Mouse (Mus musculus) cerebellum, adult 8-10 months (tissue): ENCODE measurements around the gene Anapc5.

Experiments
- DNase-seq: peaks from one replicate; pipeline ENCODE4 v3.0.0; 2022

Gene Anapc5

GRCm38 (mm10) chr5:122820777-122821523, at the start of gene Anapc5:
Anapc5 (minus strand) TSS chr5:122821339.
- DNase-seq = peak; percentile 90

GRCm38 (mm10) chr5:122863053-122863452, 41.9 kb upstream of the Anapc5 start:
- no peak for DNase-seq

- DNase-seq = no peak
Measured at GRCm38 (mm10) chr5:122855858-122856257, 34.7 kb upstream of the Anapc5 start.

GRCm38 (mm10) chr5:122852611-122853010, 31.5 kb upstream of the Anapc5 start:
- DNase-seq = no peak

GRCm38 (mm10) chr5:122850319-122851002, 29.3 kb upstream of the Anapc5 start:
- DNase-seq = no peak

- peak; percentile 95 for DNase-seq
Measured at GRCm38 (mm10) chr5:122849521-122850318, 28.6 kb upstream of the Anapc5 start, which contains the start of gene Rnf34. Rnf34 (plus strand) TSS chr5:122850048.

- DNase-seq = no peak
Measured at GRCm38 (mm10) chr5:122843799-122844198, 22.7 kb upstream of the Anapc5 start.

- no peak for DNase-seq
Measured at GRCm38 (mm10) chr5:122841126-122841525, 20.0 kb upstream of the Anapc5 start.

GRCm38 (mm10) chr5:122832996-122833395, 11.9 kb upstream of the Anapc5 start:
- no peak for DNase-seq

GRCm38 (mm10) chr5:122832536-122832935, 11.4 kb upstream of the Anapc5 start:
- DNase-seq = no peak

- DNase-seq = no peak
Measured at GRCm38 (mm10) chr5:122825099-122825498, 4.0 kb upstream of the Anapc5 start.

GRCm38 (mm10) chr5:122824450-122824849, 3.3 kb upstream of the Anapc5 start:
- no peak for DNase-seq

- no peak for DNase-seq
Measured at GRCm38 (mm10) chr5:122823976-122824375, 2.8 kb upstream of the Anapc5 start.

GRCm38 (mm10) chr5:122822441-122822840, 1.3 kb upstream of the Anapc5 start:
- DNase-seq = no peak

GRCm38 (mm10) chr5:122821524-122821885, 366 bp upstream of the Anapc5 start:
- no peak for DNase-seq

GRCm38 (mm10) chr5:122812699-122813098, 8.4 kb downstream of the Anapc5 start:
- DNase-seq = no peak

- DNase-seq = peak; percentile 48
Measured at GRCm38 (mm10) chr5:122811364-122812079, 9.6 kb downstream of the Anapc5 start.

- DNase-seq = no peak
Measured at GRCm38 (mm10) chr5:122805503-122805902, 15.6 kb downstream of the Anapc5 start.

- DNase-seq = no peak
Measured at GRCm38 (mm10) chr5:122802706-122803105, 18.4 kb downstream of the Anapc5 start.

- DNase-seq = no peak
Measured at GRCm38 (mm10) chr5:122801684-122802083, 19.5 kb downstream of the Anapc5 start.

GRCm38 (mm10) chr5:122800345-122801010, 20.7 kb downstream of the Anapc5 start:
- peak; percentile 70 for DNase-seq
